ENCODE assay signal across 23 mouse cellular contexts in genomic region chr3:55637660-55638059, GRCm38 (mm10).
DNase-seq lines count a peak whose midpoint lies in the region; ATAC-seq and TF ChIP-seq lines count a peak whose summit lies in the region.
"Had no signal": no experiment of that assay in that cellular context is flagged by ENCODE, and none has a peak within 500 bp of the region (broad histone marks: within the 10 kb centered on the region; RNA-seq: fewer than 3 reads in every experiment).

No protein-coding gene starts in this region.

- H3K27me3 ChIP-seq in hindbrain, embryonic 11.5 days (ENCODE audit: control insufficient read depth, insufficient read depth, low read length), result no peaks in the 10 kb centered on the region
- no peaks in the 10 kb centered on the region for H3K27me3 ChIP-seq in hindbrain, embryonic 10.5 days (ENCODE audit: insufficient read depth, poor library complexity, severe bottlenecking)
- no peaks in the 10 kb centered on the region for H3K27me3 ChIP-seq in hindbrain, embryonic 12.5 days
- no peaks in the 10 kb centered on the region for H3K27me3 ChIP-seq in hindbrain, postnatal 0 days (ENCODE audit: insufficient read depth, low read length)
- no peaks in the 10 kb centered on the region for H3K27me3 ChIP-seq in midbrain, postnatal 0 days (ENCODE audit: insufficient read depth, low read length)
- no peaks in the 10 kb centered on the region for H3K27me3 ChIP-seq in heart, embryonic 12.5 days (replicated peaks)
- H3K27me3 ChIP-seq: heart, embryonic 15.5 days; stomach, embryonic 15.5 days had no signal

- DNase-seq in hindbrain, embryonic 11.5 days (ENCODE audit: low spot score), result peak; percentile 40
- no peak for DNase-seq in hindbrain, embryonic 10.5 days (ENCODE audit: low spot score)
- DNase-seq in hindbrain, postnatal 0 days (ENCODE audit: low spot score), result peak; percentile 42
- peak; percentile 35 for DNase-seq in midbrain, postnatal 0 days (ENCODE audit: low spot score)
- no peak for DNase-seq in layer of hippocampus, postnatal 14 days (ENCODE audit: low spot score in 2 of 2)
- DNase-seq in ovary, postnatal 10 days (ENCODE audit: low spot score), result no peak
- DNase-seq: adrenal gland, postnatal 36 days; cerebellum, adult 11-12 months; cerebellum, postnatal 14 days; forebrain, postnatal 0 days; gastrocnemius, postnatal 25 days; heart, adult 2 months; heart, postnatal 36 days; kidney, adult 2 months; thymus, adult 18-20 months; thymus, postnatal 4 days had no signal

- no peak overlapping the region for H3K27ac ChIP-seq in hindbrain, embryonic 11.5 days (ENCODE audit: low read depth, low read length)
- H3K27ac ChIP-seq in hindbrain, embryonic 10.5 days, result no peak overlapping the region
- H3K27ac ChIP-seq in hindbrain, embryonic 12.5 days, result peak overlapping the region; percentile 40; the same call in 1 of the 2 replicates
- H3K27ac ChIP-seq in hindbrain, postnatal 0 days, result peak overlapping the region; percentile 27; the same call in 1 of the 2 replicates
- 0 out of 2 replicates have a peak overlapping the region, but pooled peaks have one; percentile 4 for H3K27ac ChIP-seq in midbrain, postnatal 0 days (ENCODE audit: low read depth, low read length)
- no peak overlapping the region for H3K27ac ChIP-seq in heart, embryonic 12.5 days (ENCODE audit: poor library complexity, severe bottlenecking)
- H3K27ac ChIP-seq: heart, adult 2 months; heart, embryonic 15.5 days; kidney, postnatal 0 days; macrophage; stomach, embryonic 15.5 days had no signal

- no peak overlapping the region for H3K4me2 ChIP-seq in hindbrain, embryonic 11.5 days (replicated peaks; ENCODE audit: low read depth, low read length)
- no peak overlapping the region for H3K4me2 ChIP-seq in hindbrain, embryonic 12.5 days (replicated peaks)
- no peak overlapping the region for H3K4me2 ChIP-seq in hindbrain, postnatal 0 days (ENCODE audit: low read depth, low read length)
- no peak overlapping the region for H3K4me2 ChIP-seq in midbrain, postnatal 0 days (ENCODE audit: low read depth, low read length, poor library complexity, severe bottlenecking)
- H3K4me2 ChIP-seq in heart, embryonic 12.5 days, result no peak overlapping the region
- H3K4me2 ChIP-seq: heart, embryonic 15.5 days; stomach, embryonic 15.5 days had no signal

- no peak for TF ChIP-seq CTCF in hindbrain, postnatal 0 days (IDR thresholded peaks at IDR 0.05; ENCODE audit: low read depth)
- TF ChIP-seq CTCF in midbrain, postnatal 0 days (IDR thresholded peaks at IDR 0.05), result no peak

- ATAC-seq in hindbrain, embryonic 11.5 days (ENCODE audit: low FRiP score), result peak; percentile 52
- peak; percentile 67 for ATAC-seq in hindbrain, embryonic 12.5 days (ENCODE audit: low FRiP score)
- 0 out of 2 replicates have a peak, but pooled peaks have one; percentile 33 for ATAC-seq in hindbrain, postnatal 0 days
- ATAC-seq in midbrain, postnatal 0 days (ENCODE audit: low FRiP score), result peak; percentile 60; the same call in 1 of the 2 replicates
- ATAC-seq in heart, embryonic 12.5 days (ENCODE audit: insufficient number of reproducible peaks, low FRiP score), result no peak
- ATAC-seq: forebrain, postnatal 0 days; lung, postnatal 0 days had no signal

- no peaks in the 10 kb centered on the region for H3K36me3 ChIP-seq in hindbrain, embryonic 11.5 days (ENCODE audit: control insufficient read depth, insufficient read depth, low read length)
- H3K36me3 ChIP-seq in hindbrain, embryonic 10.5 days, result peaks cover 8% of the 10 kb centered on the region; the same call in 1 of the 2 replicates
- H3K36me3 ChIP-seq in hindbrain, embryonic 12.5 days, result 0 out of 2 replicates have a peak, but pooled peaks cover 2% of the 10 kb centered on the region
- peaks cover 13% of the 10 kb centered on the region; the same call in 1 of the 2 replicates for H3K36me3 ChIP-seq in hindbrain, postnatal 0 days (ENCODE audit: insufficient read depth, low read length)
- no peaks in the 10 kb centered on the region for H3K36me3 ChIP-seq in midbrain, postnatal 0 days (ENCODE audit: insufficient read depth, low read length)
- peaks cover 5% of the 10 kb centered on the region; the same call in 1 of the 2 replicates for H3K36me3 ChIP-seq in heart, embryonic 12.5 days
- H3K36me3 ChIP-seq: heart, embryonic 15.5 days; stomach, embryonic 15.5 days had no signal

- H3K4me1 ChIP-seq in hindbrain, embryonic 11.5 days (replicated peaks; ENCODE audit: control insufficient read depth, insufficient read depth, low read length), result no peaks in the 10 kb centered on the region
- H3K4me1 ChIP-seq in hindbrain, embryonic 10.5 days (replicated peaks), result peaks cover 8% of the 10 kb centered on the region; the same call in 1 of the 2 replicates
- peaks cover 12% of the 10 kb centered on the region; the same call in 1 of the 2 replicates for H3K4me1 ChIP-seq in hindbrain, embryonic 12.5 days
- no peaks in the 10 kb centered on the region for H3K4me1 ChIP-seq in hindbrain, postnatal 0 days (ENCODE audit: insufficient read depth, low read length)
- H3K4me1 ChIP-seq in midbrain, postnatal 0 days (ENCODE audit: insufficient read depth, low read length), result peaks cover 8% of the 10 kb centered on the region; the same call in 1 of the 2 replicates
- no peaks in the 10 kb centered on the region for H3K4me1 ChIP-seq in heart, embryonic 12.5 days (replicated peaks)
- H3K4me1 ChIP-seq: heart, embryonic 15.5 days; stomach, embryonic 15.5 days had no signal

- WGBS in hindbrain, embryonic 11.5 days, result 75% methylated on average over 7 of the region's 7 CpGs
- WGBS in hindbrain, embryonic 10.5 days, result 86% methylated on average over 7 of the region's 7 CpGs
- 69% methylated on average over 7 of the region's 7 CpGs for WGBS in hindbrain, embryonic 12.5 days
- 63% methylated on average over 7 of the region's 7 CpGs for WGBS in hindbrain, postnatal 0 days
- WGBS in midbrain, postnatal 0 days, result 44% methylated on average over 7 of the region's 7 CpGs
- 78% methylated on average over 7 of the region's 7 CpGs for WGBS in heart, embryonic 12.5 days

- no peaks in the 10 kb centered on the region for H3K9me3 ChIP-seq in hindbrain, embryonic 11.5 days (ENCODE audit: control insufficient read depth, low read length)
- no peaks in the 10 kb centered on the region for H3K9me3 ChIP-seq in hindbrain, embryonic 10.5 days
- H3K9me3 ChIP-seq in hindbrain, embryonic 12.5 days (replicated peaks), result no peaks in the 10 kb centered on the region
- H3K9me3 ChIP-seq in hindbrain, postnatal 0 days (ENCODE audit: low read length), result no peaks in the 10 kb centered on the region
- no peaks in the 10 kb centered on the region for H3K9me3 ChIP-seq in midbrain, postnatal 0 days (ENCODE audit: low read length)
- no peaks in the 10 kb centered on the region for H3K9me3 ChIP-seq in heart, embryonic 12.5 days (replicated peaks)
- H3K9me3 ChIP-seq: heart, embryonic 15.5 days; stomach, embryonic 15.5 days had no signal

- no peak overlapping the region for H3K9ac ChIP-seq in hindbrain, embryonic 11.5 days (ENCODE audit: low read depth, low read length)
- H3K9ac ChIP-seq in hindbrain, embryonic 12.5 days, result no peak overlapping the region
- H3K9ac ChIP-seq in hindbrain, postnatal 0 days (replicated peaks; ENCODE audit: low read length), result no peak overlapping the region
- H3K9ac ChIP-seq in midbrain, postnatal 0 days (replicated peaks; ENCODE audit: low read length, poor library complexity, severe bottlenecking), result no peak overlapping the region
- no peak overlapping the region for H3K9ac ChIP-seq in heart, embryonic 12.5 days
- H3K9ac ChIP-seq: forebrain, postnatal 0 days; heart, embryonic 15.5 days; stomach, embryonic 15.5 days had no signal

- H3K4me3 ChIP-seq in hindbrain, embryonic 11.5 days (ENCODE audit: low read depth, low read length), result no peak overlapping the region
- H3K4me3 ChIP-seq in hindbrain, embryonic 10.5 days, result no peak overlapping the region
- H3K4me3 ChIP-seq in hindbrain, embryonic 12.5 days, result no peak overlapping the region
- no peak overlapping the region for H3K4me3 ChIP-seq in hindbrain, postnatal 0 days (ENCODE audit: low read length)
- H3K4me3 ChIP-seq in midbrain, postnatal 0 days (ENCODE audit: low read depth, low read length), result no peak overlapping the region
- H3K4me3 ChIP-seq in heart, embryonic 12.5 days, result no peak overlapping the region
- H3K4me3 ChIP-seq: heart, adult 2 months; heart, embryonic 15.5 days; stomach, embryonic 15.5 days had no signal

Comparison
In these comparisons a context has a peak if more than half of its experiments do, and no peak if none do; other contexts are left out.
1. DNase-seq: peak in hindbrain, embryonic 11.5 days (single experiment), hindbrain, postnatal 0 days (single experiment) and midbrain, postnatal 0 days (single experiment); none in hindbrain, embryonic 10.5 days (single experiment), layer of hippocampus, postnatal 14 days (0 of 2) and ovary, postnatal 10 days (single experiment).
2. H3K27ac ChIP-seq: peak in hindbrain, embryonic 12.5 days (single experiment), hindbrain, postnatal 0 days (single experiment) and midbrain, postnatal 0 days (single experiment); none in hindbrain, embryonic 11.5 days (single experiment), hindbrain, embryonic 10.5 days (single experiment) and heart, embryonic 12.5 days (single experiment).